In the genomic region with DNA sequence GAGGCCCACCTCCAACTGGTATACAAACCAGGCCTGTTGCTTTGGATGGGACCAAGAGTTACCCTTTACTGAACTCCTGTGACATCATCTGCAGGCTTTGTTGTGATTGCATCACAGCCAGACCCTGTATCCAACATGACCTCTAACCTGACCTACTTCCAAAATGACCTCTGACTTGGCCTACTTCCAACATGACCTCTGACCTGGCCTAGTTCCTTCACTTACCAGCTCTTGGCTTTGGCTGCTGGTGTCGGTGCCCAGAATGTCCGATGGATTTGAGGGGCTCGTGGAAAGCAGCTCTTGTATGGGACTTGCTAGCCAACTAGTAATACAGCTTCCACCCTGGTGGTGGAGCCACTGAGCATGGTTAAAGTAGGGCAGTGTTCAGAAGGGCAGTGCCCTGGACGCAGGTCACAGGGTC, we compare ENCODE assay signal across 8 mouse cellular contexts. TPM values are rescaled to one million over a fixed set of nuclear protein-coding genes. Genes with fewer than 3 reads are reported as not detected.
DNase-seq lines count a peak whose midpoint lies in the region; TF ChIP-seq lines count a peak whose summit lies in the region.

No protein-coding gene starts in this region.

- H3K27ac ChIP-seq in layer of hippocampus, adult 2 months: no peak overlapping the region
- H3K27ac ChIP-seq in forebrain, embryonic 10.5 days: no peak overlapping the region

- peaks cover 31% of the 10 kb centered on the region for H3K36me3 ChIP-seq in erythroblast, embryonic 14.5 days (ENCODE audit: control insufficient read depth)
- H3K36me3 ChIP-seq in forebrain, embryonic 10.5 days (replicated peaks): peaks cover 9% of the 10 kb centered on the region

- H3K4me3 ChIP-seq in layer of hippocampus, adult 2 months: no peak overlapping the region
- peak overlapping the region; percentile 72 for H3K4me3 ChIP-seq in erythroblast, embryonic 14.5 days (replicated peaks)
- no peak overlapping the region for H3K4me3 ChIP-seq in forebrain, embryonic 10.5 days

- H3K4me1 ChIP-seq in erythroblast, embryonic 14.5 days (ENCODE audit: control insufficient read depth): peaks cover 62% of the 10 kb centered on the region
- H3K4me1 ChIP-seq in forebrain, embryonic 10.5 days: no peaks in the 10 kb centered on the region

- WGBS in forebrain, embryonic 10.5 days: 74% methylated on average over 4 of the region's 4 CpGs

- no peaks in the 10 kb centered on the region for H3K9me3 ChIP-seq in erythroblast, embryonic 14.5 days (ENCODE audit: control insufficient read depth, low read length)
- H3K9me3 ChIP-seq in forebrain, embryonic 10.5 days: no peaks in the 10 kb centered on the region

- no peak for DNase-seq in layer of hippocampus, adult 2 months (ENCODE audit: low spot score in 2 of 2)
- no peak for DNase-seq in layer of hippocampus, postnatal 25 days (ENCODE audit: extremely low spot score in 1 of 2, low spot score in 1 of 2)
- peak; percentile 62 for DNase-seq in ZHBTc4 (ENCODE audit: low read depth, low spot score)
- peak; percentile 28 for DNase-seq in naive thymus-derived CD4-positive, alpha-beta T cell, adult 2 months (ENCODE audit: low read depth)
- no peak for DNase-seq in urinary bladder, postnatal 4 days (ENCODE audit: low spot score in 2 of 2)
- DNase-seq in forebrain, embryonic 10.5 days (ENCODE audit: extremely low spot score, low spot score): no peak
- DNase-seq in gastrocnemius, adult 18-20 months (ENCODE audit: low spot score): no peak

- no peaks in the 10 kb centered on the region for H3K27me3 ChIP-seq in erythroblast, embryonic 14.5 days (ENCODE audit: control insufficient read depth)
- H3K27me3 ChIP-seq in forebrain, embryonic 10.5 days (ENCODE audit: poor library complexity, severe bottlenecking): no peaks in the 10 kb centered on the region

- TF ChIP-seq CTCF in layer of hippocampus, adult 2 months (conservative IDR thresholded peaks at IDR 0.05): peak; percentile 64

RNA-seq across cellular contexts. Expression of a gene that starts 45.5 kb away (rescaled TPM):
- total RNA-seq in layer of hippocampus, adult 2 months (2021): 10 to 100 TPM; 48.8 to 63.0 TPM
- total RNA-seq in layer of hippocampus, postnatal 25 days (2021): 10 to 100 TPM; 55.6 to 64.3 TPM
- 161 and 210 TPM in 2 replicates for polyA plus RNA-seq in erythroblast, embryonic 14.5 days (2012)
- polyA plus RNA-seq in forebrain, embryonic 10.5 days (2016; fragmentation: Nextera tagmentation; extraction: Ambion mirVana): not detected in 2 replicates
- 100 to 1,000 TPM; 355 to 388 TPM for total RNA-seq in gastrocnemius, adult 18-20 months (2021)

RNA-seq across cellular contexts. Expression of a gene that starts 55.5 kb away (rescaled TPM):
- 1 to 10 TPM; 1.8 to 2.3 TPM for total RNA-seq in layer of hippocampus, adult 2 months (2021)
- total RNA-seq in layer of hippocampus, postnatal 25 days (2021): 1 to 10 TPM in 1 of 2 experiments, under 1 TPM in 1; 0.69 to 2.0 TPM
- not detected in 2 replicates for polyA plus RNA-seq in erythroblast, embryonic 14.5 days (2012)
- polyA plus RNA-seq in forebrain, embryonic 10.5 days (2016; fragmentation: Nextera tagmentation; extraction: Ambion mirVana): 1.4 TPM in 2 replicates
- under 1 TPM; 0.09 to 0.27 TPM for total RNA-seq in gastrocnemius, adult 18-20 months (2021)

RNA-seq across cellular contexts. Expression of a gene that starts 58.2 kb away (rescaled TPM):
- 1 to 10 TPM; 2.6 to 4.5 TPM for total RNA-seq in layer of hippocampus, adult 2 months (2021)
- total RNA-seq in layer of hippocampus, postnatal 25 days (2021): 1 to 10 TPM; 3.3 to 3.8 TPM
- polyA plus RNA-seq in erythroblast, embryonic 14.5 days (2012): 0.18 and 0.59 TPM in 2 replicates
- 6.7 and 7.3 TPM in 2 replicates for polyA plus RNA-seq in forebrain, embryonic 10.5 days (2016; fragmentation: Nextera tagmentation; extraction: Ambion mirVana)
- 1 to 10 TPM; 5.5 to 6.9 TPM for total RNA-seq in gastrocnemius, adult 18-20 months (2021)

Comparison
In these comparisons a context has a peak if more than half of its experiments do, and no peak if none do; other contexts are left out.
1. DNase-seq: peak in ZHBTc4 (single experiment) and naive thymus-derived CD4-positive, alpha-beta T cell, adult 2 months (single experiment); none in layer of hippocampus, adult 2 months (0 of 2), layer of hippocampus, postnatal 25 days (0 of 2), urinary bladder, postnatal 4 days (0 of 2), forebrain, embryonic 10.5 days (single experiment) and gastrocnemius, adult 18-20 months (single experiment).
2. RNA of a gene that starts 45.5 kb away (total RNA-seq): 355 to 388 TPM in gastrocnemius, adult 18-20 months; 55.6 to 64.3 TPM in layer of hippocampus, postnatal 25 days and 48.8 to 63.0 TPM in layer of hippocampus, adult 2 months; every median in the first group is over 4 times any median in the second.